Mouse (Mus musculus) myocyte (in vitro differentiated cells): ENCODE data around the gene Ago3.

Experiments
- E2F4 ChIP-seq: IDR thresholded peaks from one replicate; pipeline ENCODE4 v1.6.1; 2011; ENCODE audit warnings: mild to moderate bottlenecking, control low read depth, moderate library complexity; ENCODE audit not compliant: insufficient read depth
- MAX ChIP-seq: IDR thresholded peaks from one replicate; pipeline ENCODE4 v1.6.1; 2011; ENCODE audit warnings: low read depth, mild to moderate bottlenecking, control low read depth
- MYOD1 ChIP-seq, 3 experiments: IDR thresholded peaks; one replicate each; pipeline ENCODE4 v1.6.1; 2011; ENCODE audit warnings: control low read depth in 2 of 3, low read depth in 2 of 3, mild to moderate bottlenecking in 2 of 3, moderate library complexity in 1 of 3; ENCODE audit not compliant: insufficient read length in 2 of 3, control insufficient read depth in 1 of 3
- MYOG ChIP-seq, 3 experiments: IDR thresholded peaks; one replicate each; pipeline ENCODE4 v1.6.1; 2011; ENCODE audit warnings: control low read depth in 2 of 3, low read depth in 2 of 3, mild to moderate bottlenecking in 2 of 3; ENCODE audit not compliant: insufficient read length in 2 of 3, control insufficient read depth in 1 of 3, insufficient read depth in 1 of 3
- POLR2A ChIP-seq: IDR thresholded peaks from one replicate; pipeline ENCODE4 v1.6.1; 2011; ENCODE audit warnings: low read depth, mild to moderate bottlenecking, control low read depth, moderate library complexity; ENCODE audit not compliant: insufficient read length
- POLR2AphosphoS2 ChIP-seq: IDR thresholded peaks from one replicate; pipeline ENCODE4 v1.6.1; 2011; ENCODE audit warnings: low read depth, control low read depth; ENCODE audit not compliant: insufficient read length
- TCF12 ChIP-seq: IDR thresholded peaks from one replicate; pipeline ENCODE4 v1.6.1; 2011; ENCODE audit warnings: mild to moderate bottlenecking, control low read depth; ENCODE audit not compliant: poor library complexity, insufficient read depth, severe bottlenecking
- USF1 ChIP-seq: IDR thresholded peaks from one replicate; pipeline ENCODE4 v1.6.1; 2011; ENCODE audit warnings: low read depth, mild to moderate bottlenecking, control low read depth, moderate library complexity

GRCm38 (mm10) chr4:126287302-126287995, 141.9 kb downstream of the Ago3 start:
- TF ChIP-seq POLR2A (no peak), USF1 (no peak), MAX (no peak), TCF12 (no peak), MYOD1 (IDR thresholded peaks at IDR 0.05; ENCODE audit: control insufficient read depth in 1 of 3, insufficient read length in 2 of 3, low read depth in 2 of 3) (no peak), E2F4 (no peak), POLR2AphosphoS2 (no peak), MYOG (IDR thresholded peaks at IDR 0.05; ENCODE audit: control insufficient read depth in 1 of 3, insufficient read depth in 1 of 3, insufficient read length in 2 of 3, low read depth in 2 of 3) (no peak)
